Mouse (Mus musculus): Measurements from ENCODE around the gene Zfp944. TPM values are rescaled to one million over a fixed set of nuclear protein-coding genes. Genes with fewer than 3 reads are reported as not detected.
A peak's percentile ranks its signal among the peaks of the same experiment; 100 is the strongest.
"Not testable (repeated sequence)": the region's sequence is repeated elsewhere in the genome, so short reads cannot be mapped to it uniquely, and the experiment has no call there.

Zfp944 gene
- total RNA-seq (2015; ENCODE audit: low replicate concordance) (8.8 and 18.4 TPM in 2 replicates), total RNA-seq (2017; ENCODE audit: low replicate concordance) (3.6 and 9.9 TPM in 2 replicates)

DNA sequence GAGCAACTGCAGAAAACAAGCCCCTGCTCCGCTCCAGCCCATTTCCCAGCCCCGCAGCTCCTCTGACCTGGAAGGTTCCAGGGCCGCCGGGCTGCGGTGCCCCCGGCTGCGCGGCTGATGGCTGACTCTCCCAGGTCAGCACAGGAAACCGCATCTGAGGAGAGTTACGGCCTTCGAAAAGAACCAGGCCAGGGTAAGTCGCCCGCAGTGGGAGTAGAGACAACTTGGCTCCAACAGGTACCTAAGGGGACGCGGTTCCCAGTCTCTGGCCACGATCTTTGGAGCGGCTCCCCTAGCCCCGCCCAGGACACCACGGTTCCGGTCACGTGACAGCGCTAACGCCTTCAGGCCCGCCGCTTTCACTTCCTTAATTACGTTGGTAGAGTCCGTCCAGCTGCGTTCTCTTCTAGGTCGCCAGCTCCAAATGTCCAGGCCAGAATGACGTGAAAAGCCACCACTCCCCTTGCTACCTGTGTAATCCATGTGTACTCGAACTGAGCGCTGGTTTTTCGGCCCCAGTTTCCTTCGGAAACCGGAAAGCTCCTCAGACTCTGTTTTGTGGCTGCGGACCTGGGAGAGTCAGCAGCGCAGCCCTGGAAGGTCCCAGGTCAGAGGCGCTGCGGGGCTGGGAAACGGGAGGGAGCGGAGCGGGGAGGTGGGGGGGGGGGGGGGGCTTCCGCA, at the start of gene Zfp944, which contains the start of gene Zfp758:
Zfp944 (minus strand) TSS at position 300 of the 681 bp plus-strand sequence.
Zfp758 (plus strand) TSS at position 353 of the 681 bp plus-strand sequence.
- peak; percentile 100 for ATAC-seq (replicated peaks; ENCODE audit: low FRiP score, poor library complexity, severe bottlenecking)

DNA sequence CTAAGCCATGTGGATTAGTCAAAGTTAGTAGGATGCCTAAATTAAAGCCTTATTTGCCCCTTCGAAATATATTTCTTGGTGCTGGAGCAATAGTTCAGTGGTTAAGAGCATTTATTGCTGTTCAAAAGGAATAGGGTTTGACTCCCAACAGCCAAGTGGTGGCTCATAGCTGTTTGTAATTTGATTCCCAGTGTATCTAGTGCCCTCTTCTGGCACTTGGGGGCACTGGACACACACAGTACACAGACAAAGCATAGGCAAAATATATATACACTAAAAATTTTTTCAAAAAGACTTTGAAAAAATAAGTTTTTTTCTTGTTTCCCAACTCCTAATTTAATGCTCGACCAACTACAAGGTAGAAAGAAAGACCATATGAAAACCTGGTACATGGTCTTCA, 49.6 kb upstream of the Zfp944 start:
- no peak for ATAC-seq (replicated peaks; ENCODE audit: low FRiP score, poor library complexity, severe bottlenecking)

DNA sequence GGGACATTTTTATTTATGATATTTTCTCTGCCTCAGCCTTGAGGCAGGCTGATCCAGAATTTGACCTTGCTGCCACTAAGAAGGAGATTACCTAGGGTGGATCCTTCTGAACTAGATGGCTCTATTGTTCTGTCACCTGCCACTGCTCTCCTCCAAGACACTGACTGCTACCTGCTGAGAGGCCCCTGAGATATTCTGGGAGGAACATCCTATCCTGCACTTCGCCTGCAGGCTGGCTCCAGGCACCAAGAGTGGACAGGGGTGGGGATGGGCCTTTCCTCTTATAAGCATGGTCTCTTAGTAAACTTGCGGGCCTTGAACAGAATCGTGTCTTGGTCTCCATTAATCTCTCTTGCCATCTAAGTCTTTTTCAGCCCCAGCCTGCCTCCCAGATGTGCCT, 2.7 kb upstream of the Zfp944 start:
- ATAC-seq (replicated peaks; ENCODE audit: low FRiP score, poor library complexity, severe bottlenecking) = no peak

DNA sequence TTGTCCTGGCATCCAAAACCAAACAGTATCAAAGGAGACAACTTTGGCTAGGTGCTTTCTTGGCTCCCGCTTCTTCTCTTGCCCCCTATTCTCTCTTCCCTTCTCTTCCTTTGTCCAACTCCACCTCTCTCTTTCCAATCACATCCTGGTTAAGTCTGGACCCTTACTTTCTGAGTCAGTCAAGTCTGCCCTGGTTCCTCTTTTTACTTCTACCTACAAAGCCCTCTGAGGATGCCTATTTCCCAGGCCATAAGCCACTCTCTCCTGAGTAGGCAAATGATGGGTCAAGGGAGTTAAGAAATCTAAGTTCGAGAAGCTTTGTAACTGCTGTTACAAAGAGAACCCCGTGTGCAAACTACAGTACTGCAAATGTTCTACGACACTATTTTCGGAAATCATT, 628 bp downstream of the Zfp944 start:
- peak; percentile 26; the same call in 1 of the 2 replicates for ATAC-seq (replicated peaks; ENCODE audit: low FRiP score, poor library complexity, severe bottlenecking)

DNA sequence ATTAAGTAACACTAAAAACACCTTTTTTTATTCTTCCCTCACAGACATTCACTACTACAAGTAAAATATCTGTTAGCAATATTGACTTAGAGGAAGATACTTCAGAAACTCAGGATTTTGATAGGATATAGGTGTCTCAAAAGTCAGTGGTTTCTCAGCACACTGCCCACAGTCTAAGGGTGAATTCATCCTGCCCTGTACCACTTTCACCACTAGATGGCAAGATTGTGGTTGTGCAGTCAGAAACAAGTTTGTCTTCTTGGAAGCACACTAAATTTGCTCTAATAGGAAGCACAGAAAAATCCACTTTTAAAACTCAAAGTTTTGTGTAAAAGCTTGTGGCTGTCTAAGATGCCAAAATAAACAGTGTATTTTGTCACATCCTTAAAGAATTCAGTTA, 8.4 kb downstream of the Zfp944 start:
- ATAC-seq (replicated peaks; ENCODE audit: low FRiP score, poor library complexity, severe bottlenecking) = peak; percentile 82

DNA sequence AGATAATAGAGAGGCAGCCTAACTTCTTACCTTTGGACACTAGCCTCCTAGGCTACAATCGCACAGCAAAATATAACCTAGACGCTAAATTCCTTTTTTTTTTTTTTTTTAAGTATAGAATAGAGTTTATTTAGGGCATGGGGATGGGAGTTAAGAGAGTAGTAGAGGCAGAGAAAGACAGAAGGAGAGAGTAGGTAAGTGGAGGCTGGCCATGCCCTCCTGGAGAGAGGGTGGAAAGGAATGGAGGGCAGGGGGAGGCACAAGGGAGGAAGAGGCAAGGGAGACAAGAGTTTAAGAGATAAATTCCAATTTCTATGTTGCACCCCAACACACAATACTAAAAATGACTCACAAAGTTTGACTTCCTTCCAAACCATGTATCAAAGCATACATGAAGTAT, 46.0 kb downstream of the Zfp944 start:
- not testable (repeated sequence) for ATAC-seq (replicated peaks; ENCODE audit: low FRiP score, poor library complexity, severe bottlenecking)

DNA sequence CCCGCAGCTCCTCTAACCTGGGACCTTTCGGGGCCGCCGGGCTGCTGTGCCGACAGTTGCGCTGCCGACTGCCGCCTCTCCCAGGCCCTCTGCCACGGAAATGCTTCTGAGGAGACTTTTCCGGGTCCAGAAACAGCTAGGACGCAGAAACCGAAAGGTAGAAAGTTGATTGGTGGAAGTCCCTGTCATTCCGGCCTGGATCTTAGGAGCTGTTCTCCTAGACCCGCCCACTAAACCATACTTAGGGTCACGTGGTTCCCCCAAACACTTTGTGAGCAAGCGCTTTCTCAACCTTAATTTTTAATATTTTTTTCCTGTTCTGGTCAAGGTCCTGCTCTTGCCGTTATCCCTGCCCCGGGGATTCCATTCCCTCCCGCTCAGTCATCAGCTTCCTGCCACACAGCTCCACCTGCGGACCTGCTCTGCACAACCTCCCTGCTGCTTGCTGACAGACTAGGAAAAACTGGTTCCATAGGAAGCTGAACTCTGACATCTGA, 46.4 kb downstream of the Zfp944 start, which contains the start of gene CT030661.1:
CT030661.1 (minus strand) TSS at position 108 of the 497 bp plus-strand sequence.
- peak; percentile 100 for ATAC-seq (replicated peaks; ENCODE audit: low FRiP score, poor library complexity, severe bottlenecking)

DNA sequence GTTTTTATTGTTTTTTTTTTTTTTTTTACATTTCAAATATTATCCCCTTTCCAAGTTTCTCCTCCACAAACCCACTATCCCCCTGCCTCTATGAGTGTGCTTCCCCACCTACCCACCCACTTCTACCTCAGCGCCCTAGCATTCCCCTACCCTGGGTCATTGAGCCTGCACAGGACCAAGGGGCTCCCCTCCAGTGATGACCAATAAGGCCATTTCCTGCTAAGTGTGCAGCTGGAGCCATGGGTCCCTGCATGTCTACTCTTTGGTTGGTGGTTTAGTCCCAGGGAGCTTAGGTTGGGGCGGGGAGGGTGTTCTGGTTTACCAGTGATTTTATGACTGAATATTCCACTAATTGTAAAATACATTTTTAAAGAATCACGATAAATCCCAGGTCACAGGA, 47.0 kb downstream of the Zfp944 start:
- ATAC-seq (replicated peaks; ENCODE audit: low FRiP score, poor library complexity, severe bottlenecking) = peak; percentile 30; the same call in 1 of the 2 replicates

Other genes with a start within 250 kb of the Zfp944 start
- 1.3 TPM in 1 of 2 replicates, not detected in the other for gene Zfp947, start 195.2 kb downstream of the Zfp944 start, total RNA-seq (2015; ENCODE audit: low replicate concordance)
- gene Zfp947, start 195.2 kb downstream of the Zfp944 start, total RNA-seq (2017; ENCODE audit: low replicate concordance) = 0.70 and 1.2 TPM in 2 replicates
- 2.1 and 2.3 TPM in 2 replicates for gene Zfp994, start 135.8 kb downstream of the Zfp944 start, total RNA-seq (2015; ENCODE audit: low replicate concordance)
- gene Zfp994, start 135.8 kb downstream of the Zfp944 start, total RNA-seq (2017; ENCODE audit: low replicate concordance) = 0.68 and 1.7 TPM in 2 replicates
- gene CT030661.1, start 46.6 kb downstream of the Zfp944 start, total RNA-seq (2015; ENCODE audit: low replicate concordance) = 2.3 and 8.8 TPM in 2 replicates
- gene CT030661.1, start 46.6 kb downstream of the Zfp944 start, total RNA-seq (2017; ENCODE audit: low replicate concordance) = 5.2 and 7.9 TPM in 2 replicates
- 7.1 and 12.1 TPM in 2 replicates for gene Zfp758, start 53 bp upstream of the Zfp944 start, total RNA-seq (2015; ENCODE audit: low replicate concordance)
- gene Zfp758, start 53 bp upstream of the Zfp944 start, total RNA-seq (2017; ENCODE audit: low replicate concordance) = 11.6 and 12.8 TPM in 2 replicates
- 0.84 TPM in 1 of 2 replicates, not detected in the other for gene Zfp946, start 62.8 kb upstream of the Zfp944 start, total RNA-seq (2015; ENCODE audit: low replicate concordance)
- gene Zfp946, start 62.8 kb upstream of the Zfp944 start, total RNA-seq (2017; ENCODE audit: low replicate concordance) = 0.43 and 0.70 TPM in 2 replicates
- not detected in 2 replicates for gene Vmn2r111, start 212.1 kb upstream of the Zfp944 start, total RNA-seq (2015; ENCODE audit: low replicate concordance)
- gene Vmn2r111, start 212.1 kb upstream of the Zfp944 start, total RNA-seq (2017; ENCODE audit: low replicate concordance) = not detected in 2 replicates
- gene Vmn2r112, start 239.6 kb upstream of the Zfp944 start, total RNA-seq (2015; ENCODE audit: low replicate concordance) = not detected in 2 replicates
- 0.14 TPM in 1 of 2 replicates, not detected in the other for gene Vmn2r112, start 239.6 kb upstream of the Zfp944 start, total RNA-seq (2017; ENCODE audit: low replicate concordance)

Measured in erythroblast, adult 5-6 weeks (primary cell).